In the genomic region with DNA sequence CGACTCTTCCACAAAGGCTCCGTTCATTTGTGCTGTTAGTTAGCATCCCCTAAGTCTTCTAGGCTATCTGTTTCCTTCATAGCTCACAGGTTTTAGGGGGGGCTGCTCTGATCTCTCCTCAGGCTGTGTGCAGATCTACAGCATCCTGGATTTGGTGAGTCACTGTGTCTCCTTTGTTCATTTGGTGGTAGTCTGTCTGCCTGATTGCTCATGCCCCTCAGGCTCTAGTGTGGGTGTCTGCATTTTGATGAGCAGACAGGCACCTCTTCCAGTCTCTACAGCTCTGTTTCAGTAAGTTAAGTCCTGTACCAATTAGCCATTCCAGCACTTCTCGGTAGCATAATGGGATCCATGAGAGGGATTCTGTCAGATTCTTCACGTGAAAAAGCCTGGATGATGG, we compare ENCODE assay signal across 26 mouse cellular contexts. TPM values are rescaled to one million over a fixed set of nuclear protein-coding genes. Genes with fewer than 3 reads are reported as not detected.
DNase-seq lines count a peak whose midpoint lies in the region; ATAC-seq and TF ChIP-seq lines count a peak whose summit lies in the region.
"Had no signal": no experiment of that assay in that cellular context is flagged by ENCODE, and none has a peak within 500 bp of the region (broad histone marks: within the 10 kb centered on the region; RNA-seq: fewer than 3 reads in every experiment).

No protein-coding gene starts in this region.

- peak; percentile 43; the same call in 1 of the 2 replicates for ATAC-seq in hindbrain, embryonic 12.5 days (ENCODE audit: low FRiP score)
- no peak for ATAC-seq in hindbrain, postnatal 0 days
- no peak for ATAC-seq in midbrain, embryonic 15.5 days (replicated peaks)
- ATAC-seq: forebrain, embryonic 16.5 days had no signal

- no peaks in the 10 kb centered on the region for H3K36me3 ChIP-seq in hindbrain, embryonic 12.5 days
- H3K36me3 ChIP-seq in hindbrain, postnatal 0 days (ENCODE audit: insufficient read depth, low read length): no peaks in the 10 kb centered on the region
- no peaks in the 10 kb centered on the region for H3K36me3 ChIP-seq in midbrain, embryonic 15.5 days (replicated peaks)
- H3K36me3 ChIP-seq: embryonic facial prominence, embryonic 13.5 days; forebrain, embryonic 12.5 days; heart, embryonic 10.5 days; hindbrain, embryonic 15.5 days had no signal

- no peaks in the 10 kb centered on the region for H3K9me3 ChIP-seq in hindbrain, embryonic 12.5 days (replicated peaks)
- H3K9me3 ChIP-seq in hindbrain, postnatal 0 days (ENCODE audit: low read length): no peaks in the 10 kb centered on the region
- H3K9me3 ChIP-seq in midbrain, embryonic 15.5 days: no peaks in the 10 kb centered on the region
- H3K9me3 ChIP-seq: embryonic facial prominence, embryonic 13.5 days; forebrain, embryonic 12.5 days; heart, embryonic 10.5 days; hindbrain, embryonic 15.5 days had no signal

- H3K9ac ChIP-seq in hindbrain, embryonic 12.5 days: no peak overlapping the region
- no peak overlapping the region for H3K9ac ChIP-seq in hindbrain, postnatal 0 days (replicated peaks; ENCODE audit: low read length)
- no peak overlapping the region for H3K9ac ChIP-seq in midbrain, embryonic 15.5 days
- H3K9ac ChIP-seq: embryonic facial prominence, embryonic 13.5 days; forebrain, embryonic 12.5 days; hindbrain, embryonic 15.5 days had no signal

- no peak overlapping the region for H3K4me3 ChIP-seq in hindbrain, embryonic 12.5 days
- no peak overlapping the region for H3K4me3 ChIP-seq in hindbrain, postnatal 0 days (ENCODE audit: low read length)
- H3K4me3 ChIP-seq in midbrain, embryonic 15.5 days: no peak overlapping the region
- H3K4me3 ChIP-seq: embryonic facial prominence, embryonic 13.5 days; forebrain, embryonic 12.5 days; heart, embryonic 10.5 days; hindbrain, embryonic 15.5 days had no signal

- DNase-seq in hindbrain, postnatal 0 days (ENCODE audit: low spot score): no peak
- peak; percentile 40 for DNase-seq in retina, postnatal 1 day
- no peak for DNase-seq in retina, embryonic 14.5 days (ENCODE audit: low spot score)
- no peak for DNase-seq in yolk sac, embryonic 10.5 days (ENCODE audit: low spot score)
- DNase-seq in left cerebral cortex, postnatal 14 days (ENCODE audit: low spot score in 2 of 2): no peak
- DNase-seq: adrenal gland, adult 2 months; adrenal gland, postnatal 25 days; cerebellum, adult 11 months; cerebellum, adult 8-10 months; cerebellum, postnatal 14 days; gastrocnemius, postnatal 10 days; heart, adult 18-20 months; heart, postnatal 10 days had no signal

- no peak for TF ChIP-seq CTCF in hindbrain, postnatal 0 days (IDR thresholded peaks at IDR 0.05; ENCODE audit: low read depth)

- H3K4me2 ChIP-seq in hindbrain, embryonic 12.5 days (replicated peaks): no peak overlapping the region
- H3K4me2 ChIP-seq in hindbrain, postnatal 0 days (ENCODE audit: low read depth, low read length): no peak overlapping the region
- no peak overlapping the region for H3K4me2 ChIP-seq in midbrain, embryonic 15.5 days
- H3K4me2 ChIP-seq: embryonic facial prominence, embryonic 13.5 days; forebrain, embryonic 12.5 days; hindbrain, embryonic 15.5 days had no signal

- intact Hi-C loops in left cerebral cortex, postnatal 14 days (cut with DNase I): no loop called here

- H3K27ac ChIP-seq in hindbrain, embryonic 12.5 days: no peak overlapping the region
- H3K27ac ChIP-seq in hindbrain, postnatal 0 days: no peak overlapping the region
- H3K27ac ChIP-seq in midbrain, embryonic 15.5 days: peak overlapping the region; percentile 6; the same call in 1 of the 2 replicates
- H3K27ac ChIP-seq: embryonic facial prominence, embryonic 13.5 days; forebrain, embryonic 12.5 days; heart, embryonic 10.5 days; hindbrain, embryonic 15.5 days had no signal

- H3K4me1 ChIP-seq in hindbrain, embryonic 12.5 days: peaks cover 7% of the 10 kb centered on the region; the same call in 1 of the 2 replicates
- no peaks in the 10 kb centered on the region for H3K4me1 ChIP-seq in hindbrain, postnatal 0 days (ENCODE audit: insufficient read depth, low read length)
- H3K4me1 ChIP-seq in midbrain, embryonic 15.5 days: 0 out of 2 replicates have a peak, but pooled peaks cover 5% of the 10 kb centered on the region
- H3K4me1 ChIP-seq: embryonic facial prominence, embryonic 13.5 days; heart, embryonic 10.5 days; hindbrain, embryonic 15.5 days had no signal

- WGBS in hindbrain, embryonic 12.5 days: 61% methylated on average over 4 of the region's 4 CpGs
- 60% methylated on average over 4 of the region's 4 CpGs for WGBS in hindbrain, postnatal 0 days
- WGBS in midbrain, embryonic 15.5 days: 43% methylated on average over 4 of the region's 4 CpGs

- H3K27me3 ChIP-seq in hindbrain, embryonic 12.5 days: no peaks in the 10 kb centered on the region
- no peaks in the 10 kb centered on the region for H3K27me3 ChIP-seq in hindbrain, postnatal 0 days (ENCODE audit: insufficient read depth, low read length)
- no peaks in the 10 kb centered on the region for H3K27me3 ChIP-seq in midbrain, embryonic 15.5 days (replicated peaks)
- H3K27me3 ChIP-seq: embryonic facial prominence, embryonic 13.5 days; forebrain, embryonic 12.5 days; hindbrain, embryonic 15.5 days had no signal

RNA-seq across cellular contexts. Expression of gene 5530401A14Rik, which starts 22.0 kb away (rescaled TPM):
- polyA plus RNA-seq in hindbrain, embryonic 12.5 days (2016; fragmentation: Nextera tagmentation; extraction: Ambion mirVana): 0.10 and 0.22 TPM in 2 replicates
- total RNA-seq in hindbrain, postnatal 0 days (2014; rRNA removed): not detected in 2 replicates
- polyA plus RNA-seq in hindbrain, postnatal 0 days (2015; fragmentation: Nextera tagmentation; extraction: Ambion mirVana): 0.38 and 0.68 TPM in 2 replicates
- 0.76 and 0.77 TPM in 2 replicates for polyA plus RNA-seq in midbrain, embryonic 15.5 days (2015; fragmentation: Nextera tagmentation; extraction: Ambion mirVana)
- under 1 TPM in 1 of 2 experiments, not detected in 1; 0.29 TPM for total RNA-seq in left cerebral cortex, postnatal 14 days (2021)
- total RNA-seq: CH12.LX; common myeloid progenitor, adult 5-6 weeks; hematopoietic stem cell, adult 5-6 weeks had no signal
- polyA plus RNA-seq: adrenal gland, adult 2 months; C2C12; heart, embryonic 10.5 days; heart, embryonic 14.5 days; intestine, embryonic 14.5 days had no signal
